Mouse (Mus musculus) cerebellum, adult 9-11 months (tissue): Measurements from ENCODE around the gene 4931440F15Rik.

Experiments
- DNase-seq: peaks from one replicate; pipeline ENCODE4 v3.0.0; 2022

The 4931440F15Rik gene

GRCm38 (mm10) chr11:29801432-29802427, 23.7 kb downstream of the 4931440F15Rik start:
- no peak for DNase-seq

- DNase-seq, result no peak
These were observed 25.6 kb downstream of the 4931440F15Rik start for GRCm38 (mm10) chr11:29799839-29800238.

GRCm38 (mm10) chr11:29795106-29795505, 30.4 kb downstream of the 4931440F15Rik start:
- no peak for DNase-seq

GRCm38 (mm10) chr11:29794475-29794874, 31.0 kb downstream of the 4931440F15Rik start:
- no peak for DNase-seq

GRCm38 (mm10) chr11:29790796-29791195, 34.7 kb downstream of the 4931440F15Rik start:
- DNase-seq, result no peak

DNA sequence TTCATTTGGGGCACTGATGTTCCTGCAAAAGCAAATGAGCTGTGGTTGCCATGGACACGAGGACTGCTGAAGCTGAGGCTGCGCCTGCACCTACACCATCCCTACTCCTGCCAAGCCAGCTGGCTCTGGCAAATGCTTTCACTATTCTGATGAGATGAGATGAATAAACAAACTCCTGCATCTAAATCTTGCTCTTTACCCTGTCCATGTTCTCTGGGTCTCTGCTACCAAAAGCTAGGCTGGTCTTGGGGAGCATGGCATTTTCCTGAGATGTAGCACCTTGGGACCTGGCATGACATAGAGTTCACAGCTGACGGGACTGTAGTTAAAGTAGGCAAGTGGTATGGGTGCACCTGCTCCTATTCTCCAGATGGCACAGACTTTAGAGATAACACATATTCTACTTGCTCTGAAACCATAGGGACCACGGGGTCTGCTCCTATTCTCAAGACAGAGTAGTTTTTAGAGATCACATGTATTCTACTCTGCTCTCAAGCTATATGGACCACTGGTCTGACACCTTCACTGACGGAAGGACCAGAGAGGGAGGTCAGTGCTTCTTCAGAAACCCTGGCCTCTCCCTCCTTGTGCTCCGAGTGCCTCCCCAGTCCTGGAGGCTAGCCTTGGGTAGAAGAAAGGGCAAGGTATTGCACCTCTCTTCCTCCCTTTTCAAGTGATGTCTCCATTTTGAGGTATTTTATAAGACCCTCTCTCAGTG, 36.4 kb downstream of the 4931440F15Rik start:
- DNase-seq, result peak; percentile 55

GRCm38 (mm10) chr11:29788499-29788898, 37.0 kb downstream of the 4931440F15Rik start:
- DNase-seq, result no peak

GRCm38 (mm10) chr11:29787473-29787872, 38.0 kb downstream of the 4931440F15Rik start:
- no peak for DNase-seq

DNA sequence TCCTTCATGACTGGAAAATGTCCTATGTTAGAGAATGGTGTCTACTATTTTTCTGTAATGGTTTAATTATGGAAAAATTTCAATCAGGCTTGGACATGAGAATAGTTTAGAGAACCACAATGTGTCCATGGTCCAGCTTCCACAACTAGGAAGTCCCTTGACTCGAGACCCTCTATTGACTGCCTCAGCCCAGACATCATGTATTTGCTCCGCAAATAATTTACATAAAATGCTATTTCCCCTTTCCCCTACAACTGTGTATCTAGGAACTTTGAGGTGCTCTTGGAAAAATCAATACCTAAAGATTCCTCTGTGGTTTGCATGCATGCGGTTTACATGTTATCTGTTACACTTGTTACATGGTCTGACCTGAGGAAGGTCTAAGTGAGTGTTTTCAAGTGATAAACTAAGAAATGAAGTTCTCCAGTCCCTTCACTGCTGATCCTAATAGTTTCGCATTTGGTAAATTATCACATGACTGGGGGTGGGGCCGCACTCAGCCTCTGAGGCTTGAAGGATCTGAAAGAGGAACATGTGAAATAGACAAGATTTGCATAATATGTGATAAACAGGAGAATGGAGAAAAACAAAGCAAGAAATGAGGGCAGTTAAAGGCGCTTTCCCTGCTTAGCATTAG, 38.8 kb downstream of the 4931440F15Rik start:
- no peak for DNase-seq

DNA sequence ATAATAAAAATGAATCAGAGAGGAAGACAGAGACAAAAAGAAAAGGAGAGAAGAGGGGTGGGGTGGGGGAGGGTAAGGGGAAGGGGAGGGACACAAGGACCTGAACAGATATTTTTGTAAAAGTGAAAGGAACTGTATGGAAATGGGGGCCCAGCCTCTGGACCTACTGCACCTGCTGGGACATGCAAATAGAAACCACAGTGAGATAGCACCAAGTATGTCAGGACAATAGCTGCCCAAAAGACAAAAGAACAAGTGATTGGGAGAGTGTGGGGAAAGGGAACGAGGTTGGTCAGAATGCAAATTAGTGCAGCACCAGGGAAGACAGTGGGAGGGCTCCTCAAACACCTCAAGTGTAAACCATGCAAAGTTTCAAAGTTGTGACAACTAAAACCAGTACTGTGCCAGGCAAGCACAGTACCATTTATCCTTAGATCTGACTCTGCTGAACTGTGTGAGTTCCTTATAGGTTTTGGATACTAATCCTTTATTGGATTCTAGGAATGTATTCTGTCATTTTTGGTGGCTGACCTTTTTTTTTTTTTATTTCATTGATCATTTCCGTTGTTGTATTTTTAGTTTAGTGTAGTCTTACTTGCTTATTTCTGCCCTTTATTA, 46.0 kb downstream of the 4931440F15Rik start:
- DNase-seq, result no peak

- DNase-seq, result no peak
These were observed 46.5 kb downstream of the 4931440F15Rik start for GRCm38 (mm10) chr11:29778936-29779335.

- no peak for DNase-seq
These were observed 47.5 kb downstream of the 4931440F15Rik start for GRCm38 (mm10) chr11:29777964-29778363.

- DNase-seq, result no peak
These were observed 50.7 kb downstream of the 4931440F15Rik start for GRCm38 (mm10) chr11:29774760-29775159.

DNA sequence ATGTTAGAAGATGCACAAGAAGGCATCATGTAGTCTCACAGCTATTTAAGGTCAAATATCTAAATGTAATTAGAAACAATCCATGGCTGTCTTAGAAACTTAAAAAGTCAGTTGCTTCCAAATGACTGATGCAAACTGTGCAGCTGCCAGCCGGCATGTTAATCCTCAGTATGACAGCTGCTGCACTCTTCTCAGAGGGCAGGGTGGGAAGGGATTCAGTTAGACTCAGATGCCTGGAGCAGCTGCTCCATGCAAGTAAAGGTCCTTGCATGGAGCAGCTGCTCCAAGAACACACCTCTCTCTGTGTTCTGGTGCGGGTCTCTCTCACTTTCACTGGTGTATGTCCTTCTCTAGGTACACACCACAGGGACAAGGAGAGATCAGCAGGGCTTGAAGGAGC, 51.2 kb downstream of the 4931440F15Rik start:
- no peak for DNase-seq
